Mouse (Mus musculus): ENCODE data around the gene Olfr9.
"Not testable (repeated sequence)": the region's sequence is repeated elsewhere in the genome, so short reads cannot be mapped to it uniquely, and the experiment has no call there.

Olfr9 gene

GRCm38 (mm10) chr10:128989131-128989530 lies at the start of gene Olfr9:
Gene Olfr9 (plus strand): TSS chr10:128989431.
- not testable (repeated sequence) for DNase-seq (ENCODE audit: low spot score in 2 of 2)

GRCm38 (mm10) chr10:128940475-128941061 lies 48.7 kb upstream of the Olfr9 start:
- DNase-seq (ENCODE audit: low spot score in 2 of 2) = no peak

DNA sequence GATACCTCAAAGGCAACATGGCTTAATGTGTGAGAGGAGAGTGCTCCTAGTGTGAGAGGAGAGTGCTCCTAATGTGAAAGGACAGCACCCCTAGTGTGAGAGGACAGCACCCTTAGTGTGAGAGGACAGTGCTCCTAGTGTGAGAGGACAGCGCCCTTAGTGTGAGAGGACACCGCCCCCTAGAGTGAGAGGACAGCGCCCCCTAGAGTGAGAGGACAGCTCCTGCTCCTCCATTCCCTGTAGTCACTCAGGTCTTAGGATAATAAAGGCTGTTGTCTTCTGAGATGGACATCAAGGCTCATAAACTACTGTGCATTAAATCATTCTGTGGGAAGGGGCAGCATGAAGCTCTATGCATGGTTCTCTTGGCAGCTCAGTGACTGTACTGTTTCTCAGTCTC lies 43.6 kb upstream of the Olfr9 start:
- DNase-seq (ENCODE audit: low spot score in 2 of 2) = no peak

DNA sequence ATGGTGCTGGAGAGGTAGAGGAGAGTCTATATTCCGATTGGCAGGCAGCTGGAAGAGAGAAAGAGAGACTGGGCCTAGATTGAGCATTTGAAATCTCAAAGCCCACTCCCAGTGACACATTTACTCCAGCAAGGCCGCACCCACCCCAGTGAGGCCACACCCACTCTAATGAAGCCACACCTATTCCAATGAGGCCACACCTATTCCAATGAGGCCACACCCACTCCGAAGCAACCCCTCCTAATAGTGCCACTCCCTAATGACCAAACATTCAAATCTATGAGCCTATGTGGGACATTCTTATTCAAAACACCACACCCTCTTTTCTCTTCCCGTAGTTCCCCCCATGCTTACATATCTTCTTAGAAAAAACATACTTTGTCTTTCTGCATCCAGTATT lies 41.7 kb upstream of the Olfr9 start:
- no peak for DNase-seq (ENCODE audit: low spot score in 2 of 2)

- no peak for DNase-seq (ENCODE audit: low spot score in 2 of 2)
These were observed 38.9 kb upstream of the Olfr9 start for GRCm38 (mm10) chr10:128950208-128950887.

- no peak for DNase-seq (ENCODE audit: low spot score in 2 of 2)
These were observed 30.9 kb upstream of the Olfr9 start for GRCm38 (mm10) chr10:128958340-128958739.

DNA sequence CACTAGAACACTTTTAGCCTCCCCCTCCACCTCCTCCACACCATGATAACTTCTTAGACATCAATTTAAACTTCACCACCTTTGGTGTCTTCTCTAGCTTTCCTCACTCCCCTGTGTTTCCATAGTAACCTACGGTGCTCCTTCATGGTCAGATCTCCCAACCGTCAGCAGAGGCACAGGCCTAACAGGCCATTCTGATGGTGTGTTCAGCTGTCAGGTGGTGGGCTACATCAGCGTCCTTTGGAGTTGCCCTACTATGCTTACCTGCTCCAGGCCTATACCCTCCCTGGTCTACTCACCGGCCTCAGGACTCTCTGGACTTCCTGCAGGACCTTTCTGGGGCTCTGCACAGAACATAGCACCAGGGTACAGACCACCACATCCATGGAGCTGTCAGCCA lies 29.1 kb upstream of the Olfr9 start:
- DNase-seq (ENCODE audit: low spot score in 2 of 2) = no peak

DNA sequence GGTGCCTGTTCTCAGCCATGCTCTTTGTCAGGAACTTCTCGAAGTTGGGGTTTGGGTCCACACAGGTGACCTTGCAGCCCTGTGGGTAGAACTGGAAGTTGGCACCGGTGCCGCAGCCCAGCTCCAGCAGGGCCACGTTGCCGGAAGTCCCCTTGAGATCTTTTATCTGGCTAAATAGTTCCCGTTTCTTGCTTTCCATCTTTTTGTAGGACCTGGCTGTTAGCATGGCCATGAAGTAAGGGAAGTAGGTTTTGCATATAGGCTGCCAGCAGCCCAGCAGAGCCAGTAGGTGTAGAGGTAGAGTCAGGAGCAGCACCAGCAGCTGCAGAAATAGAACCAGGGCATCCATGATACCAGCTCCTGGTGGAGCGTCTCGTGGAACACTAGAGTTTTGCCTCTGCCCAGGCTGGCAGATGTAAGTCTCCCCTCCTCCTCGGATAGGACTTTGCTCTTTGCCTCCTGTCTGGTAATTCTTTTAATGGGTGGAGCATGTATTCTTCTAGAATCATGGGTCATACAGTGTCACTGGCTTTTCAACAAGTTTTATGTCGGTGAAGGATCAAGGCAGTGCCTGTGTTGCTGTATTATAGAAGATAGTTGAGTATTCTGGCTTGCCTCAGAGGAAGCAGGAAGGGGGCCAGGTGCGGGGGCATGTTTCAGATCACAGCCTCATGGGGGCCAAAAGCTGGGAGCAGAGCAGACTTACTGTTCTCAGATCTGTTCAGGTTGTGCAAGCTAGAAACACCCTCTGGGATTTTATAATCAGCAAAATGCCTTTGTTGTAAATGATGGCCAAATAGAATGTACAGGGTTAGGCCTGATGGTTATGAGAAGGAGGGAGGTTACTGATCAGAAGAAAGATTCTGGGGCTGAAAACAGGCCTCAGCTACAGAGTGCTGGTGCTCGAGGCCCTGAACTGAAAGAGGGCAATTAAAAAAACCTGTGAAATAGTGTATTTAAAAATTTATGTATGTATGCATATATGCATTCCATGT lies 28.3 kb upstream of the Olfr9 start, which contains the start of gene Mettl7b:
Mettl7b (minus strand) TSS at position 399 of the 995 bp plus-strand sequence.
- DNase-seq (ENCODE audit: low spot score in 2 of 2) = no peak

- DNase-seq (ENCODE audit: low spot score in 2 of 2) = no peak
These were observed 24.3 kb upstream of the Olfr9 start for GRCm38 (mm10) chr10:128964961-128965360.

DNA sequence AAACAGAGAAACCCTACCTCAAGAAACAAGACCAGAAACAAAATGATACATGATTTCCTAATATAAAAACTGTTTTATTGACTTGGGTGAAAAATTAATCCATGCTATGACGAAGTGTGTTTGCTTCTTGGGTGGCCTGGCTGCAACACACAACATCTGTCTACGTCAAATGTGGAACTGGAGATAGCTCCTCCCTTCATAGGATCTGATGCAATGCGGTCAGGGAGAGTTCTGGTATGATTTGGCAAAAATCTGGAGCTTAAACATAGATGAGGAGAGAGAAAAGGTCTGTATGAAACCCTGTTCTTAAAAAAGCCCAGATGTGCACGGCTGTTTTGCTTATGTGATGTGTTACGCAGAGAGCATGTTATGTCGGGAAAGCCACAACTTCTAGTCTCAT lies 23.4 kb upstream of the Olfr9 start:
- no peak for DNase-seq (ENCODE audit: low spot score in 2 of 2)

GRCm38 (mm10) chr10:128968341-128968749 lies 20.9 kb upstream of the Olfr9 start:
- no peak for DNase-seq (ENCODE audit: low spot score in 2 of 2)

DNA sequence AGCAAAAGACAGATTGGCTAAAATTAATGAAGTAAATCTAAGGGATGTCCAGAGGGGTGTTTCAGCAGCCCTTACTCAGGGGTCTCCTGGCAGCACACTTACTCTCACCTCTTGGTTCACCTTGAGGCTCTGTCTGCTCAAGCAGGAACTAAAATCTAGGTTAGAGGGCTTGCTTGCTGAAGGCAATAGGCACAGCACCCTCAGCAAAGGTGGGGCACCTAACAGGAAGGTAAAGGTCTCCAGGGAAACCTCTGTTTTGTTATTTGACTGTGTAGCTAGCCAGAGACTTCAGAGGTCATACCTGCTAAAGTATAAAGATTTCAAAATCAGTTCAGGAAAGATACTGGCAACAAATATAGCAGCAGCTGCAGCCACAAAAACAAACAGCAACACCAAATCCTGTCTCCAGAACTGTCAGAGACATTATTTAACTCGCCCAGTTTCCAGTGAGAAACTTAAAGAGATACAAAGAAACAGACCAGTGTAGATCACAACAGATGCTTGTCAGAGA lies 18.4 kb upstream of the Olfr9 start:
- DNase-seq (ENCODE audit: low spot score in 2 of 2) = no peak

GRCm38 (mm10) chr10:128972841-128973240 lies 16.4 kb upstream of the Olfr9 start:
- DNase-seq (ENCODE audit: low spot score in 2 of 2) = no peak

DNA sequence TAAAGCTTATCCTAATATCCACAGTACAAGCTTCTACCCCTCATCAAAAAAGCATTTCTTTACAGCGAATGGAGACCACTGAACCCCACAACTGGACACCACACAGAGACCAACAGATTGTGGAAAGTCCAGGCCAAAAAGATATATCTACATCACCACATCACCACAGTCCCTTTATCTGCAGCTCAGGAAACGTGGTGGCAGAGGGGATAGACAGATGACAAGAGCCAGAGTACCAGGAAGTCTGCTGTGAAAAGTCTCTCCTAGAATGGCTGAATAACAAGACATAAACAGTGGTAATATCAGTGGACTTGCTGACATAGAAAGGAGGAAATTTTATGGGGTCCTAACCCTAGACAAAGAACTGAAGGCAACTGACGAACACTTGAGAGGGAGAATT lies 12.8 kb upstream of the Olfr9 start:
- no peak for DNase-seq (ENCODE audit: low spot score in 2 of 2)

DNA sequence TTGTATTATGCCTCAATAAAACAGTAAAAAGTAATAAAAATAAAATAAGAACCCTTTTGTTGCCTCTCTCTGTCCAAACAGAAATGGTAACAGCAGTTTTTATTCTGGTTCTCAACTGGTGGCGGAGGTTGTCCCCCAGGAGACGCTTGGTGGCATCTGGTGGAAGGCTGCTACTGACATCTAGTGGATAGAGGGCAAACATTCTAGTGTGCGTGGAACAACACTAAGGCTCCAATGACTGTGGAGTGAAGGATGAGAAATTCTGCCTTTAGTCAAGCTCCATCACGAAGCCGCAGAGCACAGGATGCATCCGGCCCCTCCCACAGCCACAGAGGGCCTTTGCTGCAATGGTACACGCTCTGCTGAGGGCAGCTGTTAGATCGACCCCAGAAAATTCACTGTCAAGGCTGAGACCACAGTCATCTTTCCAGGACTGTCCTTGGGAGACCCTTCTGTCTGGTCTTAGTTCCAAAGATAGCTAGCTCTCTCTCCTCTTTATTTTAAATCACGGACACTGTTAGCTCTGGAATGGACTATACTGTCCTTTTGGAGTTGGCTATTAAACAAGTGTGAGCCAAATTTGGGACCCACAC lies 11.6 kb upstream of the Olfr9 start:
- peak; percentile 14 to 20 for DNase-seq (ENCODE audit: low spot score in 2 of 2)

DNA sequence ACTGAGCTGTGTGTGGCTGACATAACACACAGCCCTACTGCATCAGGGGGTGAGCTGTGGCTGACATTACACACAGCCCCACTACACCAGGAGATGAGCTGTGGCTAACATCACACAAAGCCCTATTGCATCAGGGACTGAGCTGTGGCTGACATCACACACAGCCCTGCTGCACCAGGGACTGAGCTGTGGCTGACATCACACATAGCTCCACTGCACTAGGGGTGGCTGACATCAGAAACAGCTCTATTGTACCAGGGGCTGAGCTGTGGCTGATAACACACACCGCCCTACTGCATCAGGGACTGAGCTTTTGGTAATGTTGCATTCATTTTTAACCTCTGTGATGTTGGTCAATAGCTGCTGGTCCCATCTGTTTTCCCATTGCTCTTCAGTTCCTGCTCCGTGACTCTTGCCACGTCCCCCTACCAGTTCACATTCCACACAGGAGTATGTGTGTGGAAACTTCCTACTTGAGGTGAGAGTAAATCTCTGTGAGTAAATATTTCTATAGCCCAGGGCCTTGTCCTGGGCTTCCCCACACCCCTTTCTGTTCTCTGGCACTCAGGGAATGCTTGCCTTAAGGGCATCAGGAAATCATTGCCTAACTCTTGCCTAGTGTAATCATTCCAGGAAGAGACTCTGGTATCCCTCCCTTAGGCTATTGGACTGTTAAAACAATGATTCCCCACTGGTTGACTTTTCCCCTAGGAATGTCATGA lies 8.4 kb upstream of the Olfr9 start:
- DNase-seq (ENCODE audit: low spot score in 2 of 2) = no peak

DNA sequence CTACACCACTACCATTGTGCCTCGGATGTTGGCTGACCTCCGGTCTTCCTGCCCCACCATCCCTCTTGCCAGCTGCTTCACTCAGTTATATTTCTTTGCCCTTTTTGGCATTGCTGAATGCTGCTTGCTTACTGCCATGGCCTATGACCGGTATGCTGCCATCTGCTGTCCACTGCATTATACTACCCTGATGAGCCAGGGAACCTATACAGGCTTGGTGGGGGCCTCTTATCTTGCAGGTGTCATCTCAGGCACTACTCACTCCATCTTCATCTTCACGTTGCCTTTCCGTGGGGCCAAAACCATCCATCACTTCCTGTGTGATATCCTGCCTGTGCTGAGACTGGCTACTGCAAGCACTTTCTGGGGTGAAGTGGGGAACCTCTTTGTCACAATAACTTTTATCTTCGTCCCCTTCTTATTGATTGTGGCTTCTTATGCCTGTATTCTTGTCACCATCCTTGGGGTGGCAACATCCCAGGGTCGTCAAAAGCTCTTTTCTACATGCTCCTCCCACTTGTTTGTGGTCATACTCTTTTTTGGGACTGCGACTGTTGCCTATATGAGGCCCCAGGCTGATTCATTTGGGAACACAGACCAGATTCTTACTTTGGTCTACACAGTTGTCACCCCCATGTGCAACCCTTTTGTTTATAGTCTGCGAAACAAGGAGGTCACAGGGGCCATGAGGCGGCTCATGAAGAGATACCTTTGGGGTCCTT lies 1.1 kb downstream of the Olfr9 start:
- not testable (repeated sequence) for DNase-seq (ENCODE audit: low spot score in 2 of 2)

DNA sequence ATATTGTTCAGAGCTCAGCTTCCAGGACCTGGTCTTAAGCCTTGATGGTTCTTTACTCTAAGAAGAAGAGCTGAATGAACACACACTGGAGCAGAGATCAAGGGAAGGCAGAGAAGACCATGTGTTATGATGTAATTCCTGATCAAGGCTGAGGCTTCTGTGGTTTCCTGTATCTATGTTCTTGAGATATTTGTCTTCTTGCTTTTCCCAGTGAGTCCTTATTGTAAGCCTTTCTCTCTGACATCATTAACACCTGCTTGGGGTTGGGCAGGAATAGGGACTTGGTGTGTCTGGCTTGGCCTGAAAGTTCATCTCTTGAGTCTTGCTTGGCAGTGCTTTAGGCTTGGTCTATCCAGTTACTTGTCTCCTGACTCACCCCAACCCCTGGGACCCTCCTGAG lies 1.8 kb downstream of the Olfr9 start:
- no peak for DNase-seq (ENCODE audit: low spot score in 2 of 2)

DNA sequence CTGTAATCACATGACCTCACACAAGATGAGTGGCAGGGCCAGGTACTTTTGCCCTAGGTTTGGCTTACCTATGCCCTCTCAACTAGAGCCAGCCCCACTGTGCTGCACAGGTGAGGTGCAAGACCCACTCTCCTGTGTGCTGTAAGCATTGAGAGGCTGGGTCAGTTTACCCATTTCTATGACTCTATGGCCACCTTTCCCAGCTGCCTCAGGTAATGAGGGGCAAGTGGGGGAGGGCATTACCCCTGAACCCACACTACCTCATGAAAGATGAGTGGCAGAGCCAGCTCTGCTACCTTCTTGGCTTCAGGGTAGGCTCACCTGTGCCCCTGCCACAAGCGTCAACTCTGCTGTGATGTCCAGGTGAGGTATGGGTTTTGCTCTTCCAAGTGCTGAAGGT lies 6.6 kb downstream of the Olfr9 start:
- DNase-seq (ENCODE audit: low spot score in 2 of 2) = no peak

- DNase-seq (ENCODE audit: low spot score in 2 of 2) = no peak
These were observed 7.4 kb downstream of the Olfr9 start for GRCm38 (mm10) chr10:128996523-128997040.
